Mouse (Mus musculus) cerebellum, postnatal 10 days (tissue): ENCODE data around the gene Pip5kl1.

Source experiments
- DNase-seq, 2 experiments: peaks; one replicate each; pipeline ENCODE4 v3.0.0; 2021; ENCODE audit warnings: mixed read lengths in 2 of 2

The Pip5kl1 gene

GRCm38 (mm10) chr2:32549171-32549570 is 25.4 kb upstream of the Pip5kl1 start:
- no peak for DNase-seq

GRCm38 (mm10) chr2:32549764-32550163 is 24.8 kb upstream of the Pip5kl1 start:
- DNase-seq: peak; percentile 35 to 54

GRCm38 (mm10) chr2:32551236-32551635 is 23.4 kb upstream of the Pip5kl1 start:
- DNase-seq: no peak

GRCm38 (mm10) chr2:32553592-32554148 is 20.9 kb upstream of the Pip5kl1 start:
- DNase-seq: no peak

GRCm38 (mm10) chr2:32555484-32555883 is 19.1 kb upstream of the Pip5kl1 start:
- no peak for DNase-seq

- DNase-seq: no peak
These were observed 18.6 kb upstream of the Pip5kl1 start for GRCm38 (mm10) chr2:32556019-32556418.

- DNase-seq: no peak
These were observed 15.0 kb upstream of the Pip5kl1 start for GRCm38 (mm10) chr2:32559570-32559969.

GRCm38 (mm10) chr2:32566536-32567063 is 8.0 kb upstream of the Pip5kl1 start:
- peak; percentile 79 to 83 for DNase-seq

- DNase-seq: peak; percentile 65 to 70
These were observed 6.4 kb upstream of the Pip5kl1 start for GRCm38 (mm10) chr2:32568149-32568548.

GRCm38 (mm10) chr2:32568941-32569340 is 5.7 kb upstream of the Pip5kl1 start:
- DNase-seq: no peak

- peak; percentile 94 to 95 for DNase-seq
These were observed 3.7 kb upstream of the Pip5kl1 start, which contains the start of gene Dpm2 for GRCm38 (mm10) chr2:32570698-32571494. Dpm2 (plus strand) TSS chr2:32570858.

- DNase-seq: no peak
These were observed 2.4 kb upstream of the Pip5kl1 start for GRCm38 (mm10) chr2:32572196-32572595.

- DNase-seq: peak; percentile 82 to 84
These were observed 446 bp downstream of the Pip5kl1 start for GRCm38 (mm10) chr2:32574901-32575585.

- peak; percentile 84 to 88 for DNase-seq
These were observed 1.1 kb downstream of the Pip5kl1 start, which contains the start of gene 9430097D07Rik for GRCm38 (mm10) chr2:32575586-32576160. 9430097D07Rik (minus strand) TSS chr2:32575684.

GRCm38 (mm10) chr2:32576532-32576931 is 1.9 kb downstream of the Pip5kl1 start:
- no peak for DNase-seq

GRCm38 (mm10) chr2:32578146-32579046 is 3.8 kb downstream of the Pip5kl1 start:
- DNase-seq: peak; percentile 50 to 52

- DNase-seq: peak; percentile 78 to 80
These were observed 7.0 kb downstream of the Pip5kl1 start for GRCm38 (mm10) chr2:32581450-32582095.

- peak; percentile 91 to 93 for DNase-seq
These were observed 8.5 kb downstream of the Pip5kl1 start for GRCm38 (mm10) chr2:32582830-32583799.

GRCm38 (mm10) chr2:32585149-32585714 is 10.6 kb downstream of the Pip5kl1 start:
- peak in 1 of 2 experiments; percentile 24 for DNase-seq
